Mouse (Mus musculus): ENCODE results near the gene Fam57b. TPM values are rescaled to one million over a fixed set of nuclear protein-coding genes. Genes with fewer than 3 reads are reported as not detected.

Gene Fam57b
- polyA plus RNA-seq, 1 experiment from 2014 or later: 1.2 TPM

GRCm38 (mm10) chr7:126853454-126853853 is 56.0 kb downstream of the Fam57b start:
- Histone ChIP-seq H3K4me1 (ENCODE audit: control insufficient read depth in 2 of 2, insufficient read depth in 2 of 2, low read length in 2 of 2) (peaks cover 0 to 2% of the 10 kb centered on the region in 2 experiments; a peak in 1 of 4 replicates), H3K27me3 (ENCODE audit: control insufficient read depth, insufficient read depth, low read length) (peaks cover 12% of the 10 kb centered on the region), H3K9ac (ENCODE audit: low read length) (no peak overlapping the region), H3K36me3 (ENCODE audit: control insufficient read depth, insufficient read depth, low read length) (peaks cover 69% of the 10 kb centered on the region), H3K4me3 (ENCODE audit: control insufficient read depth in 1 of 2, insufficient read depth in 1 of 2, low read depth in 1 of 2, low read length in 2 of 2) (no peak overlapping the region), H3K4me2 (ENCODE audit: low read length) (no peak overlapping the region), H3K27ac (replicated peaks in 1 of 2; ENCODE audit: control insufficient read depth in 1 of 2, insufficient read depth in 1 of 2, low read depth in 2 of 2, low read length in 2 of 2) (no peak overlapping the region), H3K9me3 (ENCODE audit: control insufficient read depth, low read length) (no peaks in the 10 kb centered on the region)
- 90% methylated on average over 5 of the region's 5 CpGs for WGBS
- no peak for ATAC-seq (ENCODE audit: insufficient number of reproducible peaks, insufficient read depth, low FRiP score, low read depth)

DNA sequence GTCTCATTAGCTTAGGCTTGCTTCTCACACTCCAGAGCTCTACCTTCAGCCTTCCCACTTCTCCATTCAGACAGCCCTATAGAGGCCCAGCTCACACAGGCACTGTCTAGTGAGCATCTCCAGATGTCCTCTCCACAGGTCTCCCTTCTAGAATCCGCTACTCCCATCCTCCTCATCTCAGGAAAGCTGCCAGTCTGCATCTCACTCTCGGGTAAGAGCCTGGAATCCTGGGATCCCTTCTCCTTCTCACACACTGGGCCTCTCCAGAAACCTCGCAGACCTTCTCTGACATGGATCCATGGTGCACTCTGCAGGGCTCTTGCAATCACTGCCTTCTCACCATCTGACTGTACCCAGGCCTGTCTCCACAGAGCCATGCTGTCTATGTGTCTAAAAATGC is 58.2 kb downstream of the Fam57b start:
- Histone ChIP-seq H3K4me3 (ENCODE audit: control insufficient read depth in 1 of 2, insufficient read depth in 1 of 2, low read depth in 1 of 2, low read length in 2 of 2) (no peak overlapping the region), H3K36me3 (ENCODE audit: control insufficient read depth, insufficient read depth, low read length) (peaks cover 88% of the 10 kb centered on the region), H3K4me2 (ENCODE audit: low read length) (no peak overlapping the region), H3K9ac (ENCODE audit: low read length) (no peak overlapping the region), H3K9me3 (ENCODE audit: control insufficient read depth, low read length) (no peaks in the 10 kb centered on the region), H3K4me1 (ENCODE audit: control insufficient read depth in 2 of 2, insufficient read depth in 2 of 2, low read length in 2 of 2) (no peaks in the 10 kb centered on the region), H3K27me3 (ENCODE audit: control insufficient read depth, insufficient read depth, low read length) (no peaks in the 10 kb centered on the region), H3K27ac (replicated peaks in 1 of 2; ENCODE audit: control insufficient read depth in 1 of 2, insufficient read depth in 1 of 2, low read depth in 2 of 2, low read length in 2 of 2) (no peak overlapping the region)
- 80% methylated on average over 3 of the region's 3 CpGs for WGBS
- ATAC-seq (ENCODE audit: insufficient number of reproducible peaks, insufficient read depth, low FRiP score, low read depth): no peak

GRCm38 (mm10) chr7:126856741-126857420 is 59.4 kb downstream of the Fam57b start:
- no peak overlapping the region for H3K27ac ChIP-seq (replicated peaks in 1 of 2; ENCODE audit: control insufficient read depth in 1 of 2, insufficient read depth in 1 of 2, low read depth in 2 of 2, low read length in 2 of 2)
- no peak overlapping the region for H3K4me3 ChIP-seq (ENCODE audit: control insufficient read depth in 1 of 2, insufficient read depth in 1 of 2, low read depth in 1 of 2, low read length in 2 of 2)
- ATAC-seq (ENCODE audit: insufficient number of reproducible peaks, insufficient read depth, low FRiP score, low read depth): no peak
- no peak overlapping the region for H3K9ac ChIP-seq (ENCODE audit: low read length)
- WGBS: 76% methylated on average over 9 of the region's 9 CpGs
- H3K27me3 ChIP-seq (ENCODE audit: control insufficient read depth, insufficient read depth, low read length): no peaks in the 10 kb centered on the region
- H3K9me3 ChIP-seq (ENCODE audit: control insufficient read depth, low read length): no peaks in the 10 kb centered on the region
- peaks cover 84% of the 10 kb centered on the region for H3K36me3 ChIP-seq (ENCODE audit: control insufficient read depth, insufficient read depth, low read length)
- peaks cover 3 to 7% of the 10 kb centered on the region in 2 experiments; a peak in 1 of 4 replicates for H3K4me1 ChIP-seq (ENCODE audit: control insufficient read depth in 2 of 2, insufficient read depth in 2 of 2, low read length in 2 of 2)
- H3K4me2 ChIP-seq (ENCODE audit: low read length): no peak overlapping the region

DNA sequence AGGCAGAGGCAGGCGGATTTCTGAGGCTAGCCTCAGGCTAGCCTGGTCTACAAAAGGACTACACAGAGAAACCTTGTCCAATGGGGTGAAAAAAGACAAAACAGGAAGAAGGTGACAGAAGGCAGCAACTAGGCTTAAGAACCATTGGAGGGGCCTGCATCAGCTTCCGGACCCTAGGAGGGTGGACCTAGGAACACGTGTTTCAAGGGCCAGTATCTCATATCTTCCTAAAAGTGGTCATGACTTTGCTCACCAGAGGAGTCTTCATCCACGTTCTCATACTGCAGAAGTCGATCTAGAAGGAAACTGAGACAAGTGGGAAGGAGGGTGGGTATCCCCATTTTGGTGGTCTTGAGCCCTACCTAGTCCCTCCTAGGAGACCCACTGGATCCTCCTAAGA is 63.5 kb downstream of the Fam57b start:
- Histone ChIP-seq H3K9ac (ENCODE audit: low read length) (peak overlapping the region; percentile 83), H3K9me3 (ENCODE audit: control insufficient read depth, low read length) (no peaks in the 10 kb centered on the region), H3K27ac (replicated peaks in 1 of 2; ENCODE audit: control insufficient read depth in 1 of 2, insufficient read depth in 1 of 2, low read depth in 2 of 2, low read length in 2 of 2) (no peak overlapping the region), H3K4me1 (ENCODE audit: control insufficient read depth in 2 of 2, insufficient read depth in 2 of 2, low read length in 2 of 2) (peaks cover 11 to 20% of the 10 kb centered on the region in 2 experiments), H3K27me3 (ENCODE audit: control insufficient read depth, insufficient read depth, low read length) (no peaks in the 10 kb centered on the region), H3K36me3 (ENCODE audit: control insufficient read depth, insufficient read depth, low read length) (peaks cover 68% of the 10 kb centered on the region), H3K4me3 (ENCODE audit: control insufficient read depth in 1 of 2, insufficient read depth in 1 of 2, low read depth in 1 of 2, low read length in 2 of 2) (peak overlapping the region; percentile 64 to 89), H3K4me2 (ENCODE audit: low read length) (peak overlapping the region; percentile 77)
- 68% methylated on average over 5 of the region's 5 CpGs for WGBS
- ATAC-seq (ENCODE audit: insufficient number of reproducible peaks, insufficient read depth, low FRiP score, low read depth): no peak

- H3K27me3 ChIP-seq (ENCODE audit: control insufficient read depth, insufficient read depth, low read length): no peaks in the 10 kb centered on the region
- peak within 1 kb of the TSS; percentile 83 for H3K9ac ChIP-seq (ENCODE audit: low read length)
- H3K27ac ChIP-seq (replicated peaks in 1 of 2; ENCODE audit: control insufficient read depth in 1 of 2, insufficient read depth in 1 of 2, low read depth in 2 of 2, low read length in 2 of 2): peak within 1 kb of the TSS; percentile 74 to 82
- peak within 1 kb of the TSS; percentile 64 to 89 for H3K4me3 ChIP-seq (ENCODE audit: control insufficient read depth in 1 of 2, insufficient read depth in 1 of 2, low read depth in 1 of 2, low read length in 2 of 2)
- peaks cover 68% of the 10 kb centered on the region for H3K36me3 ChIP-seq (ENCODE audit: control insufficient read depth, insufficient read depth, low read length)
- no peaks in the 10 kb centered on the region for H3K9me3 ChIP-seq (ENCODE audit: control insufficient read depth, low read length)
- H3K4me1 ChIP-seq (ENCODE audit: control insufficient read depth in 2 of 2, insufficient read depth in 2 of 2, low read length in 2 of 2): peaks cover 11 to 20% of the 10 kb centered on the region in 2 experiments
- peak; percentile 91 for ATAC-seq (ENCODE audit: insufficient number of reproducible peaks, insufficient read depth, low FRiP score, low read depth)
- 2% methylated on average over 42 of the region's 42 CpGs for WGBS
- peak within 1 kb of the TSS; percentile 77 for H3K4me2 ChIP-seq (ENCODE audit: low read length)
Measured at GRCm38 (mm10) chr7:126861429-126862130, 64.1 kb downstream of the Fam57b start, which contains the start of gene Hirip3. Hirip3 (plus strand) TSS chr7:126861972.

DNA sequence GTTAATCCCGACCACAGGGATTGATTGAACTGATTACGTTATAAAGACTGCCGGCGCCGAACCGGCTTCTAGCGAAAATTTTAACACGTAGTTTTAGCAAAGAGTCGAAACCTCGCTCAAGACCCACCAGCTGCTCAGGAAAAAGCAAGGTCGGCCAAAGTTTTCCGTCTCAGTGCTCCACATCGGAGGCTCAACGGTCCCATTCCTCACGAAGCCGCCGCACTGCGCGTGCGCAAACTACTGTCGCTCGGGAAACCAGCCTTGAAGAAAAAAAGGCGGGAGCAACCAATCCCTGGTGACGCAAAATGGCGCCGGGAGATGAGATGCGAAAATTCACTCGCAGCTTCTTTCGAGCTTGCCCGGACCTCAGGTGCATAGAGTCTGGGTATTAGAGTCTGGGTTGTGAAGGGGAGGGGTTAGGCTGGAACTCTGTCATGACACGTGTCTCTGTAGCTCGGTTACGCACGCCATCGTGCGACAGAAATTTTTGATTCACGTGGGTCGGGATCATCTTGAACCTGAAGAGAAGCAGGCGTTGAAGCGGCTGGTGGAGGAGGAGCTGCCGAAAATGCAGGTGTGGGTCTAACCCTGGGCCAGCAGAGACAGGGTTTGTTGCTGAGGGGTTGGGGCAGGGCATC is 64.8 kb downstream of the Fam57b start, which contains the start of gene Ino80e:
Gene Ino80e, minus strand, starts transcription at position 231 of the 638 bp plus-strand sequence.
- Histone ChIP-seq H3K9ac (ENCODE audit: low read length) (peak within 1 kb of the TSS; percentile 83), H3K4me1 (ENCODE audit: control insufficient read depth in 2 of 2, insufficient read depth in 2 of 2, low read length in 2 of 2) (peaks cover 11 to 20% of the 10 kb centered on the region in 2 experiments), H3K4me3 (ENCODE audit: control insufficient read depth in 1 of 2, insufficient read depth in 1 of 2, low read depth in 1 of 2, low read length in 2 of 2) (peak within 1 kb of the TSS; percentile 64 to 89), H3K4me2 (ENCODE audit: low read length) (peak within 1 kb of the TSS; percentile 77), H3K9me3 (ENCODE audit: control insufficient read depth, low read length) (no peaks in the 10 kb centered on the region), H3K36me3 (ENCODE audit: control insufficient read depth, insufficient read depth, low read length) (peaks cover 68% of the 10 kb centered on the region), H3K27me3 (ENCODE audit: control insufficient read depth, insufficient read depth, low read length) (no peaks in the 10 kb centered on the region), H3K27ac (replicated peaks in 1 of 2; ENCODE audit: control insufficient read depth in 1 of 2, insufficient read depth in 1 of 2, low read depth in 2 of 2, low read length in 2 of 2) (peak within 1 kb of the TSS; percentile 74 to 82)
- WGBS: under 1% methylated on average over 41 of the region's 41 CpGs
- ATAC-seq (ENCODE audit: insufficient number of reproducible peaks, insufficient read depth, low FRiP score, low read depth): peak; percentile 52

GRCm38 (mm10) chr7:126863791-126864190 is 66.3 kb downstream of the Fam57b start:
- H3K27ac ChIP-seq (replicated peaks in 1 of 2; ENCODE audit: control insufficient read depth in 1 of 2, insufficient read depth in 1 of 2, low read depth in 2 of 2, low read length in 2 of 2): no peak overlapping the region
- H3K4me3 ChIP-seq (ENCODE audit: control insufficient read depth in 1 of 2, insufficient read depth in 1 of 2, low read depth in 1 of 2, low read length in 2 of 2): no peak overlapping the region
- no peaks in the 10 kb centered on the region for H3K9me3 ChIP-seq (ENCODE audit: control insufficient read depth, low read length)
- peaks cover 11 to 20% of the 10 kb centered on the region in 2 experiments for H3K4me1 ChIP-seq (ENCODE audit: control insufficient read depth in 2 of 2, insufficient read depth in 2 of 2, low read length in 2 of 2)
- no peaks in the 10 kb centered on the region for H3K27me3 ChIP-seq (ENCODE audit: control insufficient read depth, insufficient read depth, low read length)
- WGBS: 72% methylated on average over 6 of the region's 6 CpGs
- H3K4me2 ChIP-seq (ENCODE audit: low read length): peak overlapping the region; percentile 77
- peak overlapping the region; percentile 83 for H3K9ac ChIP-seq (ENCODE audit: low read length)
- peaks cover 69% of the 10 kb centered on the region for H3K36me3 ChIP-seq (ENCODE audit: control insufficient read depth, insufficient read depth, low read length)
- ATAC-seq (ENCODE audit: insufficient number of reproducible peaks, insufficient read depth, low FRiP score, low read depth): no peak

All from heart, embryonic 14.5 days (tissue).